Mouse (Mus musculus): Measurements from ENCODE around the gene Hapln2.

Gene Hapln2

GRCm38 (mm10) chr3:88026823-88027222, 560 bp downstream of the Hapln2 start:
- no peaks in the 10 kb centered on the region for H3K36me3 ChIP-seq (ENCODE audit: control insufficient read depth, insufficient read depth, low read length, poor library complexity, severe bottlenecking)
- H3K27me3 ChIP-seq (ENCODE audit: control insufficient read depth, insufficient read depth, low read length, poor library complexity, severe bottlenecking), result no peaks in the 10 kb centered on the region; the same call in 1 of the 2 replicates
- no peak for DNase-seq (ENCODE audit: low read depth, low spot score)

- no peaks in the 10 kb centered on the region for H3K36me3 ChIP-seq (ENCODE audit: control insufficient read depth, insufficient read depth, low read length, poor library complexity, severe bottlenecking)
- no peak for DNase-seq (ENCODE audit: low read depth, low spot score)
- H3K27me3 ChIP-seq (ENCODE audit: control insufficient read depth, insufficient read depth, low read length, poor library complexity, severe bottlenecking), result no peaks in the 10 kb centered on the region; the same call in 1 of the 2 replicates
These were observed 4.0 kb downstream of the Hapln2 start for GRCm38 (mm10) chr3:88023192-88024074.

DNA sequence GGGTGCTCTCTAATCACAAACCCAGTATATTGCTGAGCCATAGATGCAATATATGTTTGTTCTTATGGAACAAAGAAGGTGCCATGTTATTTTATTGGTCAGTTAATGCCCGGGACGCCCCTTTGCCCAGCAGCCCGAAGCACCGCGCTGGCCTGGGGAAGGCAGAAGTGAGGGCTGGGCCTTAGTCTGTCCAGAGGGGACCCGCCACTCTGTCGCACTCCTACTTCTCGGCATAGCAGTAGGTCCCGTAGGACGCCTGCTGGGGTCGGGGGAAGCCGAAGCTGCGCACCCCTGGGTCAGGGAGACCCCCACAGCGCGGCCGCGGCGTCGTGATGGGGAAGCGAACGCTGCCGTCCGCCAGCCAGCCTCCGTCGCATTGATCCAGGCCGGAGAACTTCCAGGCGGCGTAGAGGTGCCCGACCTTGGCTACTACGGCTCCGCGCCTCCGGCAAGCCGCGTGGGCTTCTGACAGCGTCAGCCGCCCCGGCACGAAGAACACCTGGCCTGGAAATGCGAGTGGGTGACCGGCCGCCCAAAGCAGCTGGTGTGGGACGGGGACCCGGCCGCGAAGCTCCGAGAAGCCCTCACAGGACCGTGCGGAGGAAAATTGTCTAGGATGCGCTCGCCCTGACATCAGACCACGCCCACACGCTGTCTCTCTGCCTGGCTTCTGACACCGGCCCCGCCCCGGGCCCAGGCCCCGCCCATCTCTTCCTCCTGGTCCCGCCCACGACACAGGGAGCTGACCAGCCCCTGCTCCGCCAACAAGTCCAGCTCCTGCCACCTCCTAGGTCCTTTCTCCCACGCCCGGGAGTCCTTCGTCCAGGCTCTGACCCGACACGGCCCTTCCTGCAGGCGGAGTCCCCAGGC, 4.8 kb downstream of the Hapln2 start:
- H3K27me3 ChIP-seq (ENCODE audit: control insufficient read depth, insufficient read depth, low read length, poor library complexity, severe bottlenecking), result no peaks in the 10 kb centered on the region; the same call in none of the 2 replicates
- peak; percentile 83 for DNase-seq (ENCODE audit: low read depth, low spot score)

GRCm38 (mm10) chr3:88010634-88011265, 16.6 kb downstream of the Hapln2 start:
- DNase-seq (ENCODE audit: low read depth, low spot score), result peak; percentile 66
- no peaks in the 10 kb centered on the region for H3K27me3 ChIP-seq (ENCODE audit: control insufficient read depth, insufficient read depth, low read length, poor library complexity, severe bottlenecking)

More for the DNA sequence above, 4.8 kb downstream of the Hapln2 start:
- H3K36me3 ChIP-seq (ENCODE audit: control insufficient read depth, insufficient read depth, low read length, poor library complexity, severe bottlenecking), result no peaks in the 10 kb centered on the region

DNA sequence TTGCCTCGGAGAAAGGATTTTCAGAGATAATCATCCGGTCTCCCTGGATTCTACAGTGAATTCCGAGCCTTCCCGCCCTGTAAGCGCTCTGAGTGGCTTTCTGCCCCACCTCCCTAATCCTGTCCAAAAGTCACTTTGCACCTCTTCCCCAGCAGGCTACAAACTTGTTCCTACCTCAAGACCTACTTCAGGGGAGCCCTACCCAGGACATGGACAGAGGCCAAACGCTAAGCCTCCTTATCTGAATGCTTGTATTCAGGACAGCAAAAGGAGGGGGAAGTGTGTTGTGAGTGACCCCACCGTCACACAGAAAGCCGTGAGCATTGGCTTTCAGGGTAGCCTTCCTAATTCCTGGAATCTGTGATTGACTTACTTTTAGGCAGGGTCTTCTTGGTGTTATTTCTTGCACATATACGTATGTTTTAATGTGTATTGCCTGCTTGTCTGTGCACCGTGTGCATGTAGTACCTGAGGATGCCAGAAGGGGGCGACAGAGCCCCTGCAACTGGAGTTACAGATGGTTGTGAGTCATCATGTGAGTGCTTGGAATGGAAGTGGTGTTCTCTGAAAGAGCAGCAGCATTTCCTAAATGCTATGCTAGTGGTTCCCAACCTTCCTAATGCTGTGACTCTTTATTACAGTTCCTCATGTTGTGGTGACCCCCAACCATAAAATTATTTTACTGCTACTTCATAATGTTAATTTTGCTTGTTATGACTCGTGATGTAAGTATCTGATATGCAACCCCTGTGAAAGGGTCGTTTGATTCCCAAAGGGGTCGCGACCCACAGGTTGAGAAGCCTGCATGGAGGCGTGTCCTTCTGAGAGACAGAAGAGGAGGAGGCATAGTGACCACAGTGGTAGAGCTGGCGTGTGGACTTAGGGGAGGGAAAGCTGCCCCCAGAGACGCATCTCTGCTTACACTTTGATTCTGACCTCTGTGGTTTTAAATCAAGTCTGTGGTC, 21.3 kb downstream of the Hapln2 start:
- Histone ChIP-seq H3K36me3 (ENCODE audit: control insufficient read depth, insufficient read depth, low read length, poor library complexity, severe bottlenecking) (no peaks in the 10 kb centered on the region), H3K27me3 (ENCODE audit: control insufficient read depth, insufficient read depth, low read length, poor library complexity, severe bottlenecking) (no peaks in the 10 kb centered on the region; the same call in 1 of the 2 replicates)
- peak; percentile 37 for DNase-seq (ENCODE audit: low read depth, low spot score)

More at GRCm38 (mm10) chr3:88010634-88011265, 16.6 kb downstream of the Hapln2 start:
- H3K36me3 ChIP-seq (ENCODE audit: control insufficient read depth, insufficient read depth, low read length, poor library complexity, severe bottlenecking), result no peaks in the 10 kb centered on the region

- Histone ChIP-seq H3K36me3 (ENCODE audit: control insufficient read depth, insufficient read depth, low read length, poor library complexity, severe bottlenecking) (no peaks in the 10 kb centered on the region), H3K27me3 (ENCODE audit: control insufficient read depth, insufficient read depth, low read length, poor library complexity, severe bottlenecking) (no peaks in the 10 kb centered on the region; the same call in 1 of the 2 replicates)
- DNase-seq (ENCODE audit: low read depth, low spot score), result no peak
These were observed 24.9 kb downstream of the Hapln2 start for GRCm38 (mm10) chr3:88002291-88002976.

- DNase-seq (ENCODE audit: low read depth, low spot score), result no peak
- Histone ChIP-seq H3K36me3 (ENCODE audit: control insufficient read depth, insufficient read depth, low read length, poor library complexity, severe bottlenecking) (no peaks in the 10 kb centered on the region), H3K27me3 (ENCODE audit: control insufficient read depth, insufficient read depth, low read length, poor library complexity, severe bottlenecking) (no peaks in the 10 kb centered on the region; the same call in 1 of the 2 replicates)
These were observed 26.4 kb downstream of the Hapln2 start for GRCm38 (mm10) chr3:88000816-88001595.

DNA sequence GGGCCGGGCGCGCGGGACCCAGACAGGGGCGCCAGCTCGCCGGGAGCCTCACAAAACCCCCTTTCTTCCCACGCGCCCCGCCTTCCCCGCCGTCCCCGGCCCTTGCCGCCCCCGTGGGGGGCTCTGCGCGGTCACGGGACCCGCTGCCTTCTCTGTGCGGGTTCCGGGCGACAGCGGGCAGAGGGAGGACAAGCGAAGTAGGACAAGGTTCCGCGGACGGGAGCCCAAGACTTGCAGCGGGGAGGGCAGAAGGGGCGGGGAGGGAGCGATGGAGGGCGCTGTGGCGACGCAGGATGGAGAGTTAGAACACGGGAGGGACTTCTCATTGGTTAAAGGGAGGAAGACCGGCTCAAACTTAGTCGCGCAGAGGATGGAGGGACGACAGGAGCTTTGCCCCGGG, 27.2 kb downstream of the Hapln2 start, which contains the start of gene Bcan:
Gene Bcan (minus strand): TSS at position 50 of the 400 bp plus-strand sequence.
- H3K36me3 ChIP-seq (ENCODE audit: control insufficient read depth, insufficient read depth, low read length, poor library complexity, severe bottlenecking), result no peaks in the 10 kb centered on the region
- no peaks in the 10 kb centered on the region; the same call in 1 of the 2 replicates for H3K27me3 ChIP-seq (ENCODE audit: control insufficient read depth, insufficient read depth, low read length, poor library complexity, severe bottlenecking)
- DNase-seq (ENCODE audit: low read depth, low spot score), result no peak

DNA sequence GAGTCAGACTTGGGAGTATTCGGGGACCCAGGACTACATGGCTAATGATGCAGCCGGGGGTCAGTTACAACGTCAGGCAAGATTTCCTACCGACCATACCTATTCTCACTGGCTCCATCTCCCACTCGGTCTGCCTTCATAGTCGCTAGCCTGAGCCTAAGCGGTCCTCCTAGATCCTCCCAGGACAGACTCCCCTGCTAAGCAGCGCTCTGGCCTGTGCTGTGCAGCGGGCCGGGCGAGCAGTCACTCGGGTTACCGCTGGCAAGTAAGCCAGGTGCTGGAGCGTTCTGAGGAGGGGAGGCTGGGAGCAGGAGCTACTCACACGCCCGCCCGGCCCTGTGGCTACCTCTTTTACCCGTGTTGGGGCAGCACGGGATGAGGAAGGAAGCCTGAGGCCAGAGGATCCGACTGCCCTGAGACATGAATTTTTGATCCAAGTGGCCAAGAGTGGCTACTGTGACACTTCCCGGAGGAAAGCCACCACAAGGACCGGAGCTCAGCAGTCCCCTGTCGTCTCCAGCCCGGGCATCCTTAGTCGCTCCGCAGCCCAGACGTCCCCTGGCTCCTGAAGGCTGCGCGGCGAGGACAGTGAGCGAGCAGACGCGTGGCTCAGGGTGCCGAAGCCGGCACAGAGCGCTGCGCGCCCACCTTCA, 28.0 kb downstream of the Hapln2 start:
- Histone ChIP-seq H3K36me3 (ENCODE audit: control insufficient read depth, insufficient read depth, low read length, poor library complexity, severe bottlenecking) (no peaks in the 10 kb centered on the region), H3K27me3 (ENCODE audit: control insufficient read depth, insufficient read depth, low read length, poor library complexity, severe bottlenecking) (no peaks in the 10 kb centered on the region; the same call in 1 of the 2 replicates)
- DNase-seq (ENCODE audit: low read depth, low spot score), result no peak

DNA sequence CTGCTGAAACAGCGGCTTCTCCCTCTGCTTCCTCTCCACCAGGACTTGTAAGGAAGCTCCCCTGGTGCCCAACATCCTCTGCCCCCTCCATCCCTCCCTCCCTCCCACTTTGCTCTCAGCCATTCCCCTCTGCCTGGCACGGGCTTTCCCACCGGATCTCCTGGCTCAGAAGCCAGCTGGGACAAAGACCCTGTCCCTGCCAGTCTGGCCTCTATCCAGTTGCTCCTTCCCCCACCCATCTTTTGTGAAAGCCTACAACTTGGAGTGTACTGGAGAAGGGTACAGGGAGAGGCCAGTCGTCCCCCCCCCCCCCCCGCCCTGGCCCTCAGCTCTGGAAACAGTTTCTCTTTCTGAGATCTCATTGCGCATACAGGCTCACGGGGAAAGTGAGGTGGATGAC, 28.6 kb downstream of the Hapln2 start:
- Histone ChIP-seq H3K27me3 (ENCODE audit: control insufficient read depth, insufficient read depth, low read length, poor library complexity, severe bottlenecking) (no peaks in the 10 kb centered on the region; the same call in 1 of the 2 replicates), H3K36me3 (ENCODE audit: control insufficient read depth, insufficient read depth, low read length, poor library complexity, severe bottlenecking) (no peaks in the 10 kb centered on the region)
- DNase-seq (ENCODE audit: low read depth, low spot score), result no peak

DNA sequence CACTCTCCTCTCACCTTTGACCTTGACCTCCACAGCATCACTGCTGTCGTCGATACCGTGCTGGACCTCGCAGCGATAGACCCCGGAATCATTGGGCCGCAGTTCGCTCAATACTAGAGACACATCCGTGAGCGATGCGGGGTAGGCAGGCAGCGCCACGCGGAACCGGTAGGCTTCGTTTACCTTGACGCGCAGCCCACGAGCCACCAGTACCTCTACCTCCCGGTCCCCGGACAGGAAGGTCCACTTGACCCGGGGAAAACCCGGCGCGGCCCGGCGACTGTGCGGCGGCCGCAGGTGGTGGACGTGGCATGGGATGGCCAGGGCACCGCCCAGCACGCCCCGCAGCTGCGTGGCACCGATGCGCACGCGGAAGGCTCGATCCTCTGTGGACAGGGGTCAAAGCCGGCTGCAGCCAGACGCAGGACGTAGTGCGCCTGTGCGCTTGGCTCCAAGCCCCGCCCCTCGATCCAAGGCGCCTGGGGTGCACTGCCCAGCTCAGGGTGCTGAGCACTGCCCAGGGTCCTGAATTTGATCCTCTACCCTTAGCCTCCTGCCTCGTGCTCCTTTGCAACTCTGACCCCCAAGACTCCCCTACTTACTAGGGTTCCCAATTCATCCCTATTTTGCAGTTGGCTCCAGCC, 30.3 kb downstream of the Hapln2 start:
- Histone ChIP-seq H3K27me3 (ENCODE audit: control insufficient read depth, insufficient read depth, low read length, poor library complexity, severe bottlenecking) (no peaks in the 10 kb centered on the region; the same call in 1 of the 2 replicates), H3K36me3 (ENCODE audit: control insufficient read depth, insufficient read depth, low read length, poor library complexity, severe bottlenecking) (no peaks in the 10 kb centered on the region)
- DNase-seq (ENCODE audit: low read depth, low spot score), result no peak

DNA sequence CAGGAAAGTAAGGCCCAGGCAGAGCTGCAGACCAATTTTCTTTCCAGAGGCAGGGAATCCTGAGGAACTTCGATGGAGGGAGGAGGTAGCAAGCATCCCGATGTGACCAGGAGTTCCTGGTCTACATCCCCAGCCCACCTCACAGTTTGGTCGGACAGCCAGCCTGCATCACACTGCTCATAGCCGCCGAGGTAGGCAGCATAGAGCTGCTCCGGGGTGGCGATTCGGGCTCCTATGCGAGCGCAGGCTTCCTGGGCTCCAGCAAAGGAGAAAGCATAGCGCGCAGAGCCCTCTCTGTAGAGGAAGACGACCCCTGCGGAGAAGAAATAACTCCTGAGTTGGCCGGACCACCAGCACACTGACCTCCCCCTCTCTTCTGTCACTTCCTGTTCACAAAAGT, 31.0 kb downstream of the Hapln2 start:
- Histone ChIP-seq H3K27me3 (ENCODE audit: control insufficient read depth, insufficient read depth, low read length, poor library complexity, severe bottlenecking) (no peaks in the 10 kb centered on the region; the same call in 1 of the 2 replicates), H3K36me3 (ENCODE audit: control insufficient read depth, insufficient read depth, low read length, poor library complexity, severe bottlenecking) (no peaks in the 10 kb centered on the region)
- no peak for DNase-seq (ENCODE audit: low read depth, low spot score)
